Mouse (Mus musculus): ENCODE measurements around the gene Ing1.
"Not testable (repeated sequence)": the region's sequence is repeated elsewhere in the genome, so short reads cannot be mapped to it uniquely, and the experiment has no call there.

Gene Ing1

GRCm38 (mm10) chr8:11550281-11550948 lies 5.0 kb upstream of the Ing1 start, which contains the start of gene Cars2:
Gene Cars2, minus strand, starts transcription at chr8:11550783.
- in situ Hi-C loops (cut with MboI; ENCODE audit: low sequenced_read_pairs), result no loop called here

- in situ Hi-C loops (cut with MboI; ENCODE audit: low sequenced_read_pairs), result not testable (repeated sequence)
Observed at GRCm38 (mm10) chr8:11551497-11551896, 3.9 kb upstream of the Ing1 start.

GRCm38 (mm10) chr8:11552390-11552789 lies 3.0 kb upstream of the Ing1 start:
- in situ Hi-C loops (cut with MboI; ENCODE audit: low sequenced_read_pairs), result no loop called here

DNA sequence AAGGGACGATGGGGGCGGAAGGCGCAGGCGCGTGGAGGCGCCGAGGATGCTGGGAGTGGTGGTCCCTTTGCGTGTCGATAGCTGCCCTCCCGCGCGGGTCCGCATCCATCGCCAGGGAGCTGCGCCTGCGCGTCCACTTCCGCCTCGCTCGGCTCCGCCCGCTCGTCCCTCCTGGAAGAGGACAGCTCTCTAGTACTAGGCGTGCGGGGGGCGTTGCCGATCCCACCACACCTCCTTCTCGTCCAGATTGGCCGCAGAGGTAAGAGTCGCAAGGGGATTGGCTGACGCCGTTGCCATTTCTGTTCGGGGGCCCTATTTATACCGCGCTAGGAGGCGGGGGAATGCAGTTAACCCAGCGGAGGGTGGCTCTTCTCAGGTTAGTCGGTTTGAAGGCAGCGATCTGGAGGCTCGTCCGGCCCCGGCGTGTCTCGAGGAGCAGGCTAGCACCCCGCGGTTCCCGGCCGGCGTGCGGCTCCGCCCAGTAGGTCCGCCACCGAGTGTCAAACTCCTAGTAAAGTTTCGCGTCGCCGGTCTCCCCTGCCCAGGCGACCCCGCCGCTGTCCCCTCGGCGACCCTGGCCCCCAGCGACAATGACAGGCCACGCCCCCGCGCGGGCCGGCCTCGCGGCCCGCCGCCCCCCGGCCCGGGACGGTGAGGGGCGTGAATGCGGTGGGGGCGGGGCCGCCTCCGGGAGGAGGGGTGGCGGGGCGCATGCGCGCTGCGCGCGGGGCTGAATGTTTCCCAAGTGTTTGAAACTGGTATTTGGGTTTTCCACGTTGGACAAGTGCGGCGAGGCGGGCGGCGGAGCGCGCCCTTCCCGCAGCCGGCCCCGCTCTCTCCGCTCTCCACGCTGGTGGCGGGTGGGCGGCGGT lies 585 bp downstream of the Ing1 start:
- in situ Hi-C loops (cut with MboI; ENCODE audit: low sequenced_read_pairs), result no loop called here

DNA sequence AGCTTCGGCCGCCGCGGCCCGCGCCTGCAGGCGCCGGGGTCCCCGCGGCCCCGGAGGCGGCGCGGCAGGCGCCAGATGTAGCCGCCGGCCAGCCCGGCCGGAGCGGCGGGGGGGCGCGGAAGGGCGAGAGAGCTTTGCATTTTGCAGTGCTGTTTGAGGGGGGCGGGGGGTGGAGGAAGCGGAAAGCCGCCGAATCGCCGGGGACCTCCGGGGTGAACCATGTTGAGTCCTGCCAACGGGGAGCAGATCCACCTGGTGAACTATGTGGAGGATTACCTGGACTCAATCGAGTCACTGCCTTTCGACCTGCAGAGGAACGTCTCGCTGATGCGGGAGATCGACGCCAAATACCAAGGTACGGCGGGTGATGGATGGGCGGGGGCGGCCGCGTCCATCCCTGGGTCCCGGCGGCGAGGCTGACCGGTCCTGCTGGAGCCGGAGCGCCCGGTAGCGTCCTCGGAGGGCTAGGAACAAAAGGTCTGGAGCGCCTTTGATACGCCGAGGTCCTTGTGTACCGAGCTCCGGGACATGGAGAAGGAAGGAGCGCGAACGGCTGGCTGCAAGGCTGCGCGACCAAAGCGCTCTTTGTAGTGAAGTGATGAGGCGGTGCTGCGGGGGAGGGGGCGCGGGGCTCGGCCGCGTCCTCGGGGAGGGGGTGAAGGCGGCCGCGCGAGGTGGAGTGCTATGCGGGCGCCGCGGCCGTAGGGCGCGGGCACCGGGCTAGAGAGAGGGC lies 1.5 kb downstream of the Ing1 start:
- in situ Hi-C loops (cut with MboI; ENCODE audit: low sequenced_read_pairs), result no loop called here

GRCm38 (mm10) chr8:11557424-11557767 lies 2.0 kb downstream of the Ing1 start:
- in situ Hi-C loops (cut with MboI; ENCODE audit: low sequenced_read_pairs), result no loop called here

DNA sequence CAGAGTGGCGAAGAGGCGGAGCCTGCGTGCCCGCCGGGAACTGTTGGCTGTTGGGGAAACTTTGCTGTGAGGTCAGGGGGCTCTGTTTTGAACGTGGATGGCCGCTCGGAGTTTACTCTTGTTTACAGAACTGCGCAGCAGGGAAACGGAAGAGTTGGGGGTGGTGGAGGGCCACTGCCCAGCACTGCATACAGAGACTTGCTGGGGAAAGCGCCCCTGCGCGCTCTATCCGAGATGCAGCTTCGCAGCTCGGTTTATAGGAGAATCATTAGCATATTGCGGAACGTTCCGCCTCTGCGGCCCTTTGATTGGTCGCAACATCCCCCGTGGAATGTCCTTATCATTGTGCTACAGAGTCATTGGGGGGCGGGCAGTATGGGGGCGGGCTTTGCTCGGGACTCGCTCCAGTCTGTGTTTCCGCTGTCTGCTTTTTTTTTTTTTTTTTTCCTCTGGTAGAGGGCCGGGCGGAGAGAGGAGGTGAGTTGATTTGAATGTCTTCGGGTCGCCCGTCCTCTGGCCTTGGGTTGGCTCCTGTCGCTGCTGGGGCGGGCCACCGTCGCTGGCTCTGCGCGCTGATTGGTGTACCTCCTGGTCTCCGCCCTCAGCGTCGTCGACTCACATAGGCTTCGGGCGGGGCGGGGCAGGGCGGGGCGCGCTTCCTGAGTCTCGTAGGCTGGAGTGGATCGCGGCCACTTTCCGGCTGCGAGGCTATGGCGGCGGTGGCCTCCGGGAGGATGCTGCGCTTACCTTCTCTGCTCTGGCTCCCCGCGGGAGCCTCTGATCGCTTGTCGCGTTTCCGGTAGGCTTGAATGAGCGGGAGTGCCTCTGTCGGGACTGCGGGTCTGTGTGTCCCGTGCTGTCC lies 2.6 kb downstream of the Ing1 start:
- in situ Hi-C loops (cut with MboI; ENCODE audit: low sequenced_read_pairs), result no loop called here

DNA sequence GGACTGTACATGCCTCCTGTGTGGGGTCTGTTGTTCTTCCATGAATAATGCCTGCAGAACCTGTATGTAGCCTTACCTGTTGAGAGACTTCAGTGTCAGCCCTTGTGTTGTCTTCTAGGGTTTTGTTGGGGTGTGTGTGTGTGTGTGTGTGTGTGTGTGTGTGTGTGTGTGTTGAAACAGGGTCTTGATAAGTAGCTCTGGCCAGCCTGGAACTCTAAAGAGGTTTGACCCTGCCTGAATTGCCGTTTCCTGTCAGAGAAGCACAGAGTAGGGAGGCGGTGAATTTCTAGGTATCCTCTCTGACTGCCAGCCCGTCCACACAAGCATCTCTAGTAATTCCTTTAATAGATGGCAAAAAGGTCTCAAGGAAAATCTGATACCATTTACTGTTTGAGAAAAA lies 4.1 kb downstream of the Ing1 start:
- in situ Hi-C loops (cut with MboI; ENCODE audit: low sequenced_read_pairs), result no loop called here

GRCm38 (mm10) chr8:11560220-11560619 lies 4.8 kb downstream of the Ing1 start:
- in situ Hi-C loops (cut with MboI; ENCODE audit: low sequenced_read_pairs), result no loop called here

- in situ Hi-C loops (cut with MboI; ENCODE audit: low sequenced_read_pairs), result no loop called here
Observed at GRCm38 (mm10) chr8:11564236-11564635, 8.9 kb downstream of the Ing1 start.

DNA sequence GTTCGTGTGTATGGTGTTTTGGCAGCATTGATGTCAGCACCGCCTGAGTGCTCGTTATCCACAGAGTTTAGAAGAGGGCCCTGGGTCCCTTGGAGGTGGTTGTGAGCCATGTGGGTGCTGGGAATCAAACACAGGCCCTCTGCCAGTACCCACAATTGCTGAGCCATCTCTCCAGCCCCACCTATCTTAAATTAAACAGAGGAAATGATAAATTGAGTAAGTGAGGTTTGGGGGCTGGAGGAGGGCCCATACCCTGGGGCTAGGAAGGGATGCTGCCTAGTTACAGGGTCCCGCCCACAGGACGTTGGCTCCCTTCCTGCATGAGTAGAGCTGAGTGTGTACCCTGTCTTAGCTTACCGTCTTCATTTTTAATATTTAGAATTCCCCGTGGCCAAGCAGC lies 9.3 kb downstream of the Ing1 start:
- in situ Hi-C loops (cut with MboI; ENCODE audit: low sequenced_read_pairs), result no loop called here

- in situ Hi-C loops (cut with MboI; ENCODE audit: low sequenced_read_pairs), result not testable (repeated sequence)
Observed at GRCm38 (mm10) chr8:11568193-11568592, 12.8 kb downstream of the Ing1 start.

GRCm38 (mm10) chr8:11569260-11570097 lies 14.1 kb downstream of the Ing1 start:
- in situ Hi-C loops (cut with MboI; ENCODE audit: low sequenced_read_pairs), result no loop called here

GRCm38 (mm10) chr8:11570742-11571141 lies 15.4 kb downstream of the Ing1 start:
- in situ Hi-C loops (cut with MboI; ENCODE audit: low sequenced_read_pairs), result no loop called here

DNA sequence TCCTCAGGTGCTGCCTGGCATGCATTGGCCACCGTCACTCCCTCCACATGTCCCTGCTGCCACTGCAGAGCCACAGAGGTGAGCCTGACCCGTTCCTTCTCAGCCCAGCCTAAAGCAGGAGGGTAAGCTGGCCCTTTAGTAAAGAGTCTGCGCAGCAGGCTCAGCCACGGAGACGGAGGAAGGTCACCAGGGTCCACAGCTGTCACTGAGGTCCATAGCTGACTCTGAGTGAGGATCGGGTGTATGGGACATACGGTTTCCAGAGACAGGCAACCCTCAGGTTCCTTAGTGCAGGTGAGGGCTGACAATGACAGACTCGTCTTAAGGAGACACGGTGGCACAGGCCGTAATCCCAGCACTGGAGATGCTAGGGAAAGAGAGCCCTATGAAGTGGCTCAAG lies 16.6 kb downstream of the Ing1 start:
- in situ Hi-C loops (cut with MboI; ENCODE audit: low sequenced_read_pairs), result no loop called here

GRCm38 (mm10) chr8:11572428-11572827 lies 17.1 kb downstream of the Ing1 start:
- in situ Hi-C loops (cut with MboI; ENCODE audit: low sequenced_read_pairs), result no loop called here

DNA sequence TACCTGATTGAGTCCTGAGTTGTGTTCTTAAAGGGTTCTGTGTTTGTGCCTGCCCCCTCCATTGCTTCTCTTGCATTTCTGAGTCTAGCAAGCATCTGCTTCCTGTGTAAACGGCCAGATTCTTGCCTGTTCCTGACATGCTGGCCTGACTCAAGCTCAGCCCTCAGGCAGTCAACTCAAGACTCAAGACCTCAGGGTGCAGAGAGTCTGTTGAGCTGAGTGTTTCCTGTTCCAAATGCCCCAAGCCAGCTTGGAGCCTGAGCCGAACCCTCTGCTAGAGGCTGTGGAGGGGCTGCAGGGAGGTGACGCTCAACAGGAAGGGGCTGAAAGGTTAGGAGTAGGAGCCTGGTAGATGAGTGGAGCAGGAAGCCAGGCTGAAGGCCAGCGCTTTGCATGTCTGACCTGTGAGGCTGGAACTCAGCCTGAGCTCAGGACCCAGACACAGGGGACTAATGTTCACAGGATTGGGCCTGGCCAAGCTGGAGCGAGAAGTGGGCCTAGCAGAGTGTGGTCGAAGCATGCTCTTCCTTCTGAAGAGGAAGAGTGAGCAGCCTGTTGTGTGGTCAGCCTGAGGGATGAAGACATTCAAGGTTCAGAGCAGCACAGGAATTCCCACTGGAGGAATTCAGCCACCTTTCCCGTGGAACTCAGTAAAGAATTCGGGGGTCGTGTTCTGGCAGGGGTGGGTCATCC lies 19.7 kb downstream of the Ing1 start:
- in situ Hi-C loops (cut with MboI; ENCODE audit: low sequenced_read_pairs), result no loop called here

DNA sequence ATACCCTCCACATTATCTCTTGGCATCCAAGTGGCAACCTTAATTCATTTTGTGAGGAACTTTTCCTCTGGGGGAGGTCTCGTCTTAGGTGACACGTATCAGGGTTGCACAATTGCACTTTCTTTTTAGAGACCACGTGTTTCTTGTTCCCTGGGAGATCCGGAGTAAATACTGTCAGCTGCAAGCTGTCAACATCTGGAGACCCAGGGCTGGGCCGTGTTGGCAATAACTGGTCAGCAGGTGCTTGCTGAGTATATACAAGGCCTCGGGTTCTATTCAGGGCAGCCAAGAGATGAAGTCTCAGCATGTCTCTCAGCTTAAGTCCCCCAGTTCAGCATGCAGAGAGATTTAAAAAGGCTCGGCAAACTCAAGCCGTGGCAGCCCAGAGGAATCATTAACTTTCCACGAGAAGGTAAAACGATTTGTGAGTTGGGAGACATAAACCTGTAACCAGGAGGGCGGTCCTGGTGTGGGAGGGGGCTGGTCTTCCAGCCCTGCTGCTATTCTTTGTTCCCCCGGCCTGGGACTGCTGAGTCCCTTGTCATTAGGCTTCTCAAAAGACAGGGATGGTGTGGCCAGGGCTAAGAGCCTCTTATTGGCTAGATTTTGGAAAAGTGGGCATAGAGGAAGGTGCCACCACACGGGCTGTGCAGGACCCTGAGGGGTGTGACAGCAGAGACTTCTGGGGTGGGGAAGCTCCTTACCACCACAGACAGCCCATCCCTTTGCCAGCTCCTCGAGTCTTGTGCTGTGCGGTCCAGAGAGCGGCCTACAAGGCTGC lies 20.4 kb downstream of the Ing1 start:
- in situ Hi-C loops (cut with MboI; ENCODE audit: low sequenced_read_pairs), result no loop called here

Data from CH12F3 (cell line).